Mouse (Mus musculus): ENCODE data around the gene Rgcc.

GRCm38 (mm10) chr14:79265738-79266137 is 35.7 kb downstream of the Rgcc start:
- TF ChIP-seq POLR2A (IDR thresholded peaks at IDR 0.05; ENCODE audit: insufficient read depth, low read depth, low read length) = no peak
- no peak for TF ChIP-seq CTCF (IDR thresholded peaks at IDR 0.05; ENCODE audit: insufficient read depth, low read depth, low read length)
